8 mouse cellular contexts compared by ENCODE assay signal in the genomic region with DNA sequence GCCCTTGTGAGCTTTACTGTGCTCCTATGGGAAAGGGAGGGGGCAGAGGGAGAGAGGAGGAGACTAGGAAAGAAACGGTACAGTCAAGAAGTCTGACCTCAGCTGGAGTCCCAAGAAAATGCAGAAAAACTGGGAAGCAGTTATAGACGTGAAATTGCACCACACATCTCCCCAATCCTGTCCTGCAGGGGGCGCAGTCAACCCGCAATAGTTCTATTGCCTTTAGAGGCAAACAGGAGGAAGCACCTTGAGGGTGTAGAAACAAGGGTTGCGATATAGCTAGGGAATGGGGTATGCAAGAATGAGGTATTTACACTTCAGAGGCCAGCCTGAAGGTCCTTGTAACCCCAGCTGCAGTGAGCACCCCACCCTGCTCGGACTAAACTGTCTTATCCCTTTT.
DNase-seq lines count a peak whose midpoint lies in the region; ATAC-seq and TF ChIP-seq lines count a peak whose summit lies in the region.
"Had no signal": no experiment of that assay in that cellular context is flagged by ENCODE, and none has a peak within 500 bp of the region (broad histone marks: within the 10 kb centered on the region; RNA-seq: fewer than 3 reads in every experiment).

No protein-coding gene starts in this region.

- H3K4me3 ChIP-seq in MEL (ENCODE audit: control insufficient read depth in 1 of 2, insufficient read depth in 1 of 2, low read depth in 2 of 2, low read length in 2 of 2), result no peak overlapping the region
- H3K4me3 ChIP-seq in lung, postnatal 0 days (ENCODE audit: low read depth, low read length), result no peak overlapping the region
- H3K4me3 ChIP-seq: limb, embryonic 15.5 days had no signal

- TF ChIP-seq EP300 in MEL (IDR thresholded peaks at IDR 0.05; ENCODE audit: low read depth in 1 of 2, low read length in 2 of 2), result no peak
- TF ChIP-seq EP300 in lung, postnatal 0 days (IDR thresholded peaks at IDR 0.05), result no peak

- H3K9ac ChIP-seq in MEL (ENCODE audit: control insufficient read depth, low read depth, low read length, poor library complexity, severe bottlenecking), result no peak overlapping the region
- no peak overlapping the region for H3K9ac ChIP-seq in lung, postnatal 0 days (replicated peaks; ENCODE audit: low read depth)
- H3K9ac ChIP-seq: limb, embryonic 15.5 days had no signal

- H3K36me3 ChIP-seq in MEL (ENCODE audit: control insufficient read depth in 1 of 2, insufficient read depth in 2 of 2, low read length in 2 of 2), result peaks cover 0 to 10% of the 10 kb centered on the region in 2 experiments; a peak in 2 of 4 replicates
- no peaks in the 10 kb centered on the region for H3K36me3 ChIP-seq in lung, postnatal 0 days (ENCODE audit: insufficient read depth, low read length)
- H3K36me3 ChIP-seq: limb, embryonic 15.5 days had no signal

- TF ChIP-seq RAD21 in MEL (IDR thresholded peaks at IDR 0.05; ENCODE audit: low read depth, low read length), result peak; percentile 65

- no peak for ATAC-seq in lung, postnatal 0 days

- TF ChIP-seq POLR2A in MEL (IDR thresholded peaks at IDR 0.05; ENCODE audit: control insufficient read depth in 1 of 2, insufficient read depth in 1 of 2, low read depth in 1 of 2, low read length in 2 of 2, poor library complexity in 1 of 2), result no peak

- no peaks in the 10 kb centered on the region for H3K27me3 ChIP-seq in MEL (ENCODE audit: control insufficient read depth in 1 of 2, insufficient read depth in 2 of 2, low read length in 2 of 2)
- no peaks in the 10 kb centered on the region for H3K27me3 ChIP-seq in lung, postnatal 0 days (replicated peaks; ENCODE audit: insufficient read depth, low read length)
- H3K27me3 ChIP-seq: limb, embryonic 15.5 days had no signal

- no peaks in the 10 kb centered on the region for H3K9me3 ChIP-seq in MEL (replicated peaks; ENCODE audit: insufficient read depth, low read length)
- no peaks in the 10 kb centered on the region for H3K9me3 ChIP-seq in lung, postnatal 0 days (ENCODE audit: low read length)
- H3K9me3 ChIP-seq: limb, embryonic 15.5 days had no signal

- WGBS in large intestine, adult 2 months, result 22% methylated on average over 6 of the region's 6 CpGs
- WGBS in lung, postnatal 0 days, result 12% methylated on average over 6 of the region's 6 CpGs

- DNase-seq in CD4-positive, CD25-positive, alpha-beta regulatory T cell, adult 2 months (ENCODE audit: low read depth, low spot score), result peak; percentile 90
- DNase-seq in MEL (ENCODE audit: low read depth, low spot score), result peak; percentile 63
- DNase-seq in cerebellum, adult 11-12 months, result peak; percentile 45
- DNase-seq in frontal cortex, postnatal 36 days (ENCODE audit: low spot score in 2 of 2), result peak; percentile 74 to 81
- DNase-seq in large intestine, adult 2 months (ENCODE audit: low read depth, low spot score), result peak; percentile 2
- peak; percentile 37 for DNase-seq in lung, postnatal 0 days (ENCODE audit: low spot score)
- DNase-seq in spleen, postnatal 10 days (ENCODE audit: low spot score in 2 of 2), result peak; percentile 61 to 84

- H3K4me1 ChIP-seq in MEL (ENCODE audit: control insufficient read depth in 1 of 2, insufficient read depth in 2 of 2, low read length in 2 of 2), result peaks cover 2 to 5% of the 10 kb centered on the region in 2 experiments; a peak in 2 of 4 replicates
- no peaks in the 10 kb centered on the region for H3K4me1 ChIP-seq in lung, postnatal 0 days (ENCODE audit: insufficient read depth, low read depth, low read length)
- H3K4me1 ChIP-seq: limb, embryonic 15.5 days had no signal

- H3K4me2 ChIP-seq in lung, postnatal 0 days (replicated peaks; ENCODE audit: low read depth, low read length), result no peak overlapping the region
- H3K4me2 ChIP-seq: limb, embryonic 15.5 days had no signal

- H3K79me2 ChIP-seq in MEL (ENCODE audit: control insufficient read depth, insufficient read depth, low read length, poor library complexity), result no peaks in the 10 kb centered on the region

- peak; percentile 76 to 82 (median 81) for TF ChIP-seq CTCF in MEL (IDR thresholded peaks at IDR 0.05 in 2 of 3, conservative IDR thresholded peaks at IDR 0.05 in 1 of 3; ENCODE audit: control insufficient read depth in 1 of 3, insufficient read depth in 1 of 3, low read depth in 2 of 3, low read length in 3 of 3, poor library complexity in 1 of 3, severe bottlenecking in 1 of 3)
- peak; percentile 75 for TF ChIP-seq CTCF in lung, postnatal 0 days (IDR thresholded peaks at IDR 0.05)

- no peak overlapping the region for H3K27ac ChIP-seq in MEL (ENCODE audit: control insufficient read depth, low read depth, low read length)
- H3K27ac ChIP-seq in lung, postnatal 0 days (ENCODE audit: low read length), result no peak overlapping the region
- H3K27ac ChIP-seq: limb, embryonic 15.5 days had no signal

TF ChIP-seq in MEL, 35 proteins besides CTCF, POLR2A, EP300 and RAD21:
- TF ChIP-seq ZC3H11A (IDR thresholded peaks at IDR 0.05; ENCODE audit: low read depth, low read length) (peak; percentile 32; the same call in 1 of the 2 replicates), MAZ (IDR thresholded peaks at IDR 0.05; ENCODE audit: low read depth, low read length) (no peak), SMC3 (IDR thresholded peaks at IDR 0.05; ENCODE audit: low read depth, low read length) (peak; percentile 57)

Comparison
In these comparisons a context has a peak if more than half of its experiments do, and no peak if none do; other contexts are left out.
1. DNase-seq: peak in every context shown above with its lines; median percentile 90 in CD4-positive, CD25-positive, alpha-beta regulatory T cell, adult 2 months; 78 in frontal cortex, postnatal 36 days; 72 in spleen, postnatal 10 days; 63 in MEL; 45 in cerebellum, adult 11-12 months; 37 in lung, postnatal 0 days; 2 in large intestine, adult 2 months.